Mouse (Mus musculus) myocyte (in vitro differentiated cells): ENCODE data around the gene Gabarapl2. TPM values are rescaled to one million over a fixed set of nuclear protein-coding genes. Genes with fewer than 3 reads are reported as not detected.

Source experiments
- H3K27me3 ChIP-seq: one replicate; pipeline ENCODE4 v1.6.1; 2011; ENCODE audit not compliant: control insufficient read depth, insufficient read depth, insufficient read length
- H3K36me3 ChIP-seq: one replicate; pipeline ENCODE4 v1.6.1; 2011; ENCODE audit not compliant: control insufficient read depth, insufficient read depth
- H3K4me2 ChIP-seq: one replicate; pipeline ENCODE4 v1.6.1; 2011; ENCODE audit warnings: low read depth, control low read depth
- H3K4me3 ChIP-seq: one replicate; pipeline ENCODE4 v1.5.1; 2011; ENCODE audit warnings: mild to moderate bottlenecking, control low read depth, moderate library complexity
- H3K79me2 ChIP-seq: one replicate; pipeline ENCODE4 v1.6.1; 2011; ENCODE audit not compliant: control insufficient read depth, insufficient read depth
- H3ac ChIP-seq: one replicate; pipeline ENCODE4 v1.6.1; 2011; ENCODE audit not compliant: control insufficient read depth, insufficient read length
- CEBPB ChIP-seq: IDR thresholded peaks from 2 replicates; pipeline ENCODE4 v1.6.1; 2011; ENCODE audit warnings: mild to moderate bottlenecking, moderate library complexity; ENCODE audit not compliant: poor library complexity, insufficient read depth, severe bottlenecking
- E2F4 ChIP-seq: IDR thresholded peaks from one replicate; pipeline ENCODE4 v1.6.1; 2011; ENCODE audit warnings: mild to moderate bottlenecking, control low read depth, moderate library complexity; ENCODE audit not compliant: insufficient read depth
- MAX ChIP-seq: IDR thresholded peaks from one replicate; pipeline ENCODE4 v1.6.1; 2011; ENCODE audit warnings: low read depth, mild to moderate bottlenecking, control low read depth
- MYOD1 ChIP-seq, 3 experiments: IDR thresholded peaks; one replicate each; pipeline ENCODE4 v1.6.1; 2011; ENCODE audit warnings: control low read depth in 2 of 3, low read depth in 2 of 3, mild to moderate bottlenecking in 2 of 3, moderate library complexity in 1 of 3; ENCODE audit not compliant: insufficient read length in 2 of 3, control insufficient read depth in 1 of 3
- MYOG ChIP-seq, 3 experiments: IDR thresholded peaks; one replicate each; pipeline ENCODE4 v1.6.1; 2011; ENCODE audit warnings: control low read depth in 2 of 3, low read depth in 2 of 3, mild to moderate bottlenecking in 2 of 3; ENCODE audit not compliant: insufficient read length in 2 of 3, control insufficient read depth in 1 of 3, insufficient read depth in 1 of 3
- POLR2A ChIP-seq: IDR thresholded peaks from one replicate; pipeline ENCODE4 v1.6.1; 2011; ENCODE audit warnings: low read depth, mild to moderate bottlenecking, control low read depth, moderate library complexity; ENCODE audit not compliant: insufficient read length
- POLR2AphosphoS2 ChIP-seq: IDR thresholded peaks from one replicate; pipeline ENCODE4 v1.6.1; 2011; ENCODE audit warnings: low read depth, control low read depth; ENCODE audit not compliant: insufficient read length
- REST ChIP-seq: IDR thresholded peaks from one replicate; pipeline ENCODE4 v1.6.1; 2011; ENCODE audit warnings: mild to moderate bottlenecking, control low read depth, moderate library complexity; ENCODE audit not compliant: insufficient read depth, insufficient read length
- SRF ChIP-seq: IDR thresholded peaks from one replicate; pipeline ENCODE4 v1.6.1; 2011; ENCODE audit warnings: low read depth; ENCODE audit not compliant: control insufficient read depth, insufficient read length
- TCF12 ChIP-seq: IDR thresholded peaks from one replicate; pipeline ENCODE4 v1.6.1; 2011; ENCODE audit warnings: mild to moderate bottlenecking, control low read depth; ENCODE audit not compliant: poor library complexity, insufficient read depth, severe bottlenecking
- TCF3 ChIP-seq: IDR thresholded peaks from one replicate; pipeline ENCODE4 v1.6.1; 2011; ENCODE audit warnings: low read depth, control low read depth; ENCODE audit not compliant: insufficient read length
- USF1 ChIP-seq: IDR thresholded peaks from one replicate; pipeline ENCODE4 v1.6.1; 2011; ENCODE audit warnings: low read depth, mild to moderate bottlenecking, control low read depth, moderate library complexity
- polyA plus RNA-seq: library from polyadenylated mRNA; unstranded; fragments of >200 nt; fragmentation: generic; extraction: Trizol; gene quantifications from one replicate; pipeline ENCODE4 v1.2.1, GENCODE M21; 2012; ENCODE audit warnings: missing spikeins

Gene Gabarapl2
- polyA plus RNA-seq, 1 experiment = 64.5 TPM

GRCm38 (mm10) chr8:111929648-111930344, 10.7 kb upstream of the Gabarapl2 start:
- no peaks in the 10 kb centered on the region for H3K36me3 ChIP-seq
- H3K4me2 ChIP-seq = no peak overlapping the region
- H3K27me3 ChIP-seq = no peaks in the 10 kb centered on the region
- H3K4me3 ChIP-seq = no peak overlapping the region
- TF ChIP-seq USF1 (no peak), MAX (no peak), E2F4 (no peak), POLR2A (no peak), MYOG (IDR thresholded peaks at IDR 0.05; ENCODE audit: control insufficient read depth in 1 of 3, insufficient read depth in 1 of 3, insufficient read length in 2 of 3, low read depth in 2 of 3) (no peak), CEBPB (no peak), REST (no peak), POLR2AphosphoS2 (no peak), TCF3 (no peak)
- H3ac ChIP-seq = no peak overlapping the region
- no peaks in the 10 kb centered on the region for H3K79me2 ChIP-seq

DNA sequence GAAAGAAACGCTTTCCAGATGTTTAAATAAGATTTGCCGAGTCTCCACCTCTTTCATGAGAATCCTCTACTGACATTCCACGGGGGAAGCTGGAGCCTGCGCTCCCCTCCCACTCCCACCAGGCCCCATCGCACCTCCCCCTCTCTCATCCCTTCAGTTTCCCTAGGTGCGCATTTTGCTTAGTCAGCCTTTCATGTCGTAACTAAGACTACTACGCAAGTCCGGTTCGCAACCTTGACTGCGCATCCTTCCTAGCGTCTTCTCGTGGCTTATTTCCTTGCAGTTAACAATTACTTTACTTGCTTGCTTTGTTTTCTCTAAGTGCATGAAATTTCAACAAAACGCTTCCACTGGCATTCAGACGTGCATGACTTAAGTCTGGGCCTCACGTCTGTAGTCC, 8.8 kb upstream of the Gabarapl2 start:
- H3K79me2 ChIP-seq = no peaks in the 10 kb centered on the region
- H3K4me3 ChIP-seq = no peak overlapping the region
- TF ChIP-seq POLR2A (no peak), REST (no peak), USF1 (no peak), MYOD1 (IDR thresholded peaks at IDR 0.05; ENCODE audit: control insufficient read depth in 1 of 3, insufficient read length in 2 of 3, low read depth in 2 of 3) (no peak), E2F4 (no peak), SRF (no peak), TCF12 (no peak), CEBPB (no peak), TCF3 (no peak), MAX (no peak), POLR2AphosphoS2 (no peak), MYOG (IDR thresholded peaks at IDR 0.05; ENCODE audit: control insufficient read depth in 1 of 3, insufficient read depth in 1 of 3, insufficient read length in 2 of 3, low read depth in 2 of 3) (no peak)
- H3ac ChIP-seq = no peak overlapping the region
- peak overlapping the region; percentile 96 for H3K4me2 ChIP-seq
- H3K27me3 ChIP-seq = no peaks in the 10 kb centered on the region
- no peaks in the 10 kb centered on the region for H3K36me3 ChIP-seq

GRCm38 (mm10) chr8:111932580-111933336, 7.7 kb upstream of the Gabarapl2 start:
- Histone ChIP-seq H3K4me2 (peak overlapping the region; percentile 96), H3K79me2 (no peaks in the 10 kb centered on the region), H3K27me3 (no peaks in the 10 kb centered on the region), H3ac (no peak overlapping the region), H3K4me3 (peak overlapping the region; percentile 25), H3K36me3 (no peaks in the 10 kb centered on the region)
- no peak for TF ChIP-seq TCF3
- TF ChIP-seq MYOD1 (IDR thresholded peaks at IDR 0.05; ENCODE audit: control insufficient read depth in 1 of 3, insufficient read length in 2 of 3, low read depth in 2 of 3) = peak; percentile 54 to 78 (median 78)
- peak in 2 of 3 experiments; percentile 64 to 73 for TF ChIP-seq MYOG (IDR thresholded peaks at IDR 0.05; ENCODE audit: control insufficient read depth in 1 of 3, insufficient read depth in 1 of 3, insufficient read length in 2 of 3, low read depth in 2 of 3)

DNA sequence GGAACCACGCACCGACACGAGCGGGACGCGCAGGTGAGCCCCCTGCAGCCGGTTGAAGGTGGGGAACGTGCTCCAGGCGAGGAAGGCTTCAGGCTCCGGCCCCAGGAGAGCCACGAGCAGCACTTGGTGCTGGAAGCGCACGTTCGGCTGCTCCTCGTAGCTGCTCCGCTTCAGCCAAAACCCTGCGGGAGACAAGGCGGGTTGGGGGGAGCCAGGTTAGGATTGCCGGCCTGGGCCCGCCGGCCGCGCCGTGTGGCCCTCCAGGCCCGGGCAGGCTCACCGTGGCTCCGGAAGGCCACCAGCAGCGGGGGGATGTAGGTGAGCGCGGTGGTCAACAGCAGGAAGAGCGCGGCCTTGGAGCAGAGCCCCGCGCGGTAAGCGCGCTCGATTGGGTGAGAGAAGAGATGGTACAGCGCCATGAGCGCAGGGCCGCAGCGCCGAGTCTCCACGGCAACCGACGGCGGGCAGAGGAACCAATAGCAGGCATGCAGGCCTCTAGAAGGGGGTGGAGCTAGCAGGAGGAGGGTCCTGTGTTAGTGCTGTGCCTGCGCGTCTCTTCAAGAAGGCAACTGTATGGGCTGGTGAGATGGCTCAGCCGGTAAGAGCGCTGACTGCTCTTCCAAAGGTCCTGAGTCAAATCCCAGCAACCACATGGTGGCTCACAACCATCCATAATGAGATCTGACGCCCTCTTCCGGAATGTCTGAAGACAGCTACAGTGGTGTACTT, 7.0 kb upstream of the Gabarapl2 start, which contains the start of gene Tmem231:
Gene Tmem231, minus strand, starts transcription at position 534 of the 729 bp plus-strand sequence.
- H3K4me3 ChIP-seq = peak within 1 kb of the TSS; percentile 25
- H3K4me2 ChIP-seq = peak within 1 kb of the TSS; percentile 96
- no peak within 1 kb of the TSS for H3ac ChIP-seq
- H3K27me3 ChIP-seq = no peaks in the 10 kb centered on the region
- H3K79me2 ChIP-seq = no peaks in the 10 kb centered on the region
- H3K36me3 ChIP-seq = no peaks in the 10 kb centered on the region
- TF ChIP-seq POLR2A (peak; percentile 37), POLR2AphosphoS2 (no peak)

- H3K4me2 ChIP-seq = peak overlapping the region; percentile 96
- no peak for TF ChIP-seq POLR2AphosphoS2
- TF ChIP-seq TCF3 = no peak
- no peak for TF ChIP-seq TCF12
- no peaks in the 10 kb centered on the region for H3K79me2 ChIP-seq
- no peaks in the 10 kb centered on the region for H3K27me3 ChIP-seq
- H3ac ChIP-seq = no peak overlapping the region
- no peaks in the 10 kb centered on the region for H3K36me3 ChIP-seq
- H3K4me3 ChIP-seq = peak overlapping the region; percentile 25
These were observed 6.3 kb upstream of the Gabarapl2 start for GRCm38 (mm10) chr8:111934201-111934600.
